Mouse (Mus musculus): Measurements from ENCODE around the gene Cyp4v3. TPM values are rescaled to one million over a fixed set of nuclear protein-coding genes. Genes with fewer than 3 reads are reported as not detected.

The Cyp4v3 gene
- total RNA-seq, 2 experiments from 2014 or later = 0.74 to 0.78 TPM

GRCm38 (mm10) chr8:45258421-45258820 lies 74.6 kb downstream of the Cyp4v3 start:
- DNase-seq = no peak
- intact Hi-C loops (cut with DNase I) = no loop called here

GRCm38 (mm10) chr8:45255040-45255439 lies 78.0 kb downstream of the Cyp4v3 start:
- TF ChIP-seq CTCF (IDR thresholded peaks at IDR 0.05) = no peak
- no peak for DNase-seq
- intact Hi-C loops (cut with DNase I) = no loop called here
- Histone ChIP-seq H3K27ac (no peak overlapping the region), H3K4me3 (no peak overlapping the region)

More at GRCm38 (mm10) chr8:45258421-45258820, 74.6 kb downstream of the Cyp4v3 start:
- TF ChIP-seq CTCF (IDR thresholded peaks at IDR 0.05) = no peak
- Histone ChIP-seq H3K27ac (no peak overlapping the region), H3K4me3 (no peak overlapping the region)

Other genes starting within 250 kb of the Cyp4v3 start
- not detected for gene F11, start 71.2 kb downstream of the Cyp4v3 start, total RNA-seq (2021)
- gene Klkb1, start 38.4 kb downstream of the Cyp4v3 start, total RNA-seq (2021) = not detected
- not detected for gene Gm45753, start 24.8 kb downstream of the Cyp4v3 start, total RNA-seq (2021)
- 1 to 10 TPM; 1.8 to 2.8 TPM for gene Fam149a, start 49.1 kb upstream of the Cyp4v3 start, total RNA-seq (2021)
- 1 to 10 TPM in 1 of 2 experiments, under 1 TPM in 1; 0.99 to 1.8 TPM for gene Tlr3, start 77.9 kb upstream of the Cyp4v3 start, total RNA-seq (2021)
- 10 to 100 TPM; 32.8 to 80.8 TPM for gene Sorbs2, start 174.6 kb upstream of the Cyp4v3 start, total RNA-seq (2021)